Mouse (Mus musculus): Measurements from ENCODE around the gene Psmd12.

DNA sequence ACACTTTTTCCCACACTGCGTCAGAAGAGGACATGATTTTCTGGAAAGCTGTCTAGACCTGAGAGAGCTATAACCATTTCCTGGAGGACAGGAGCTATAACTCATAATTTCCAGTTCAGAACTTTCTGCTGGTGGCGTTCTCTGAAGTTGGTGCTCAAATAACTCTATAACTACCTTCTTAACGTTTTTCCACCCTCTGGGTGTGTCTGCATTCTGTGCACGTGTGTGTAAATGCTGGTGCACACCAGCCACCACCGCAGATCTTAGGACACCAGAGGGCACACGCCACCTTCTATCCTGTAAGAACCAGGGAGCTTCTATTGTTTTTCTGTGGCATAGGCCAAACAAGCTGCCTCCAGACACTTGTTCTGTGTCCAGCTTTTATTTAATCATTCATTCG lies 20.3 kb upstream of the Psmd12 start:
- TF ChIP-seq CTCF (IDR thresholded peaks at IDR 0.05) (no peak), EP300 (IDR thresholded peaks at IDR 0.05) (no peak)
